Mouse (Mus musculus) spleen, postnatal 4 days (tissue): ENCODE data around the gene Jaml.
A peak's percentile ranks its signal among the peaks of the same experiment; 100 is the strongest.
"Not testable (repeated sequence)": the region's sequence is repeated elsewhere in the genome, so short reads cannot be mapped to it uniquely, and the experiment has no call there.

Experiments
- DNase-seq, 2 experiments: peaks; one replicate each; pipeline ENCODE4 v3.0.0; 2022; ENCODE audit warnings: low spot score in 2 of 2

Jaml gene

DNA sequence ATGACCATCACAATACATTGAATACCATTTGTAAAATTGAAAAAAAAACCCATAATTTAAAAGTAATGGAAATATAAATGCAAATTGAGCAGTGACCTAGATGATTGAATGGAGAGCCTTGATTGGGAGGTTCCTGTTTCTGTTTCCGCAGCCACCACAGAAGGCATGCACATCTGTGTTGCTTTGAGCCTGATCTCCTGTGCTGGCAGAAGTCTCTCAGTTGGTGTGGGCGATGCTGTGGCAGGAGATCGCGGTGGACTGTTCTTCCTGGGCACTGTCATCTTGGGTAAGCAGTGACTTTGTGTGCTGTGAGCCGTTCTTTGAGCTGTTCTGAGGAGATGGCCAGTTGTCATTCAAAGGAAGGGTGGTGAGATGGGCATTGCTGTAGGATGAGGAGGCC lies at the start of gene Jaml:
Gene Jaml (plus strand): TSS at position 173 of the 400 bp plus-strand sequence.
- peak; percentile 42 to 68 for DNase-seq

DNA sequence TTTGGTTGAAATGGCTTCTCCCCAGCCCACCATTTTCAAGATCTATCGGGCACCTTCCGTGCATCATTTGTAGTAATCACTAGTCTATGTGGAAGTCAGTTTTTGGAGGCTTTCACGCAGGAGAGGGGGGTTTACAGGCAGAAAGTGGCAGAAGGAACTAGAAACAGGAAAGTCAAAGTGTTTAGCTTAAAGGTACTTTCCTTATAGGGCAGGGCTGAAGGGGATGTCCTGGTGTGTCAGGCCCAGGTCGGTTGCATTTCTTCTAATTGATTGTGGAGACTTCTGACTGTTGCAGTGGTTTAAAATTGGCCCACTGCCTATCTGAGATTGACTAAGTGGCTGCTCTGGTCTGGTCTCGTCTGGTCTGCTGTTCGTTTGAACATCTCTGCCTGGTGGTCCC lies 48.6 kb upstream of the Jaml start:
- no peak for DNase-seq

DNA sequence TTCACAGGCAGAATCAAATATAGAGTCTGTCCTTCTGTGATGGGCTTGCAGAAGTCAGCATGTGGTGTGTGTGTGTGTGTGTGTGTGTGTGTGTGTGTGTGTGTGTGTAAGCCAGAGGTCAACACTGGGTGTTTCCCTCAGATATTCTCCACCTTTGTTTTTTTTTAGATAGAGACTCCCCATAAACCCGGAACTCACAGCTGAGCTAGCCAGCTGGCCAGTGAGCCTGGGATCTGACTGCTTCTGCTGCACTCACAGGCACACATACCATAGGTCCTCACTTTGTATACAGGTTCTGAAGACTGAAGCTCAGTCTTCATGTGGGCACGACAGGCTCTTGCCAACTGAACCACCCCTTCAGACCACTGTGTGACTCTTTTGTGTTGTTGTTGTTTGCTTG lies 46.7 kb upstream of the Jaml start:
- no peak for DNase-seq

DNA sequence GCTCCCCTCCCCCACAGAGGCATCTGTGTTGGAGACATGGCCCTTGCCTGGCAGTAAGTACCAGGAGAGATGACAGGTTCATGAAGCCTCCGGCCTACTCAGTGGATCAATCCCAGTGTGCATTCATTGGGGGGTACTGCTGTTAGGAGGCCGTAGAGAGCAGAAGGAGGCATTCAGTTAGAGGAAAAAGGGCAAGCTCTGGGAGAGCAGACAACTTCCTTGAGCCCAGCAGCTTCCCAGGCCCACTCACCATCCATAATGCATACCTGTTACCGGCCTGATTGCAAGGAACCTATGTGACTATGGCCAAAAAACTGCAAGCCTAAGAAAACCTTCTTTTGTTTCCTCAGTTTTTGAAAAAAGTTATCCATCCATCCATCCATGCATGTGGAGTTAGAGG lies 44.5 kb upstream of the Jaml start:
- no peak for DNase-seq

DNA sequence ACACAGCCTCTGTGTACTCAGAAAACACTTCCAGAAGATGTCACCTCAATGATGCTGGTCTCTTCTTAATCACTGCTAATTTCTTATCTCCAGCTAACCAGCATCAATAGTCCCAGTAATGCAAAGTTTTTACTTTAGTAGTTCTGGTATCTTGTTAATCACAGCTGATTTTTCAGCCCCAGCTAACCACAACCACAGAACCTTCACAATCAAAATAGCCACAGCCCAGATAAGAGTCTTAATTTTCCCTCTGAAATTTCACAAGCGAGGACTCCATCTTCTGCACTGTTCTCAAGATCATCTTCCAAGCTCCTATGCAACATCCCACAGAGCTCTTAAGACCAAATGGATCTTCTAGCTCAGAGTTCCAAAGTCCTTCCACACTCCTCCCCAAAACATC lies 41.2 kb upstream of the Jaml start:
- not testable (repeated sequence) for DNase-seq

DNA sequence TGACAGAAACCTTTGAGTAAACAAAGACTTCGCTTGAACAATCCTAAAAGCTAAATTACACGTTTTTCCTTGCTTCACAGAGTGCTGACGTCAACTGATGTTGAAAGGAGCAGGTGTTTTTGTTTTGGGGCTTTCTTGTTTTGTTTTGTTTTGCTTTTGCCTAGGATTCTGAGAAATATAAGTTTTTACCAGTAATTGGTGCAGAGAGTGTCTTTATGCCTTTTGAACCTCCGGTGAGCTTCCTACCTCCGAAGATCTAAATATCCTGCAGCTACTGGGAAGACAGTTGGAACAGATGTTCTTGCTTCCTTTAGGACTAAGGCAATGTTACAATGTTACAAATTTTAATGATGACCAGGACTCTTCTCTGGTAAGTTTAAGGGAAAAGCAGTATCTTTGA lies 39.5 kb upstream of the Jaml start, which contains the start of gene Mpzl2:
Gene Mpzl2 (plus strand): TSS at position 301 of the 400 bp plus-strand sequence.
- no peak for DNase-seq

DNA sequence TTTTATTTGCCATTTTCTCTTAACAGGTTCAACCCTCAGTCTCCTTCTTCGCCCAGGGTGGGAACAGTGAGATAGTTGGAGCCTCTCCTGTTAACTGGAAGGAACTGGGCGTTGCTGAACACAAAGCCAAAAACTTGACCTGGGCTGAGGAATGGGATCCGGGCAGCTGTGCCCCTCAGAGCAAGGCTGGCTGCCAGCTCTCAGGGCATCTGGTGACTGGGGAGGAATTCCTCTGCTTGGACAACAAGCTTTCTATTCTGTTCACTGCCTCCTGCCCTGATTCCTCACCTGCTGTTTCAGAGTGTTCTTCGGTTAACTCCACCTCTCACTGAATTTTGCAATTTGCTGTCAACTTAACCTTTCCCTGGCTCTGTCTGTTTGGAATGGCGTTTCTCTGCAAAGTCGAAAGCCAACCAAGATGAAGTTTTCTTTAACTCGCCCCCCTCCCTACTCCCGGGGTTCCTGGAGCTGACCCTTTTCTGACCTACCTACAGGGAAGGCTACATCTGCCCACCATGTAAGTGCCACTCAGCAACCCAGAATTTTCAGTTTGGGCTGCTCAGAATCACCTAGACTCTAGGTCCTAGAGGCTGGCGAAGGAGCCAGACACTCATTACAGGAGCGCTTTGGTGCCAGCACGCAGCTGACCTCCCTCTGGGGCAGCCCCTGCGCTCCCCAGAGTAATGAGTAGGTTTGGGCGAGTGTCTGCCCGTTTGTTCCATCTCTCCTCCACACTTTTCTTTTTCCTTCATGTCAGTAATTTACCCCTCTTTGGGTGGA lies 38.7 kb upstream of the Jaml start:
- DNase-seq: no peak

DNA sequence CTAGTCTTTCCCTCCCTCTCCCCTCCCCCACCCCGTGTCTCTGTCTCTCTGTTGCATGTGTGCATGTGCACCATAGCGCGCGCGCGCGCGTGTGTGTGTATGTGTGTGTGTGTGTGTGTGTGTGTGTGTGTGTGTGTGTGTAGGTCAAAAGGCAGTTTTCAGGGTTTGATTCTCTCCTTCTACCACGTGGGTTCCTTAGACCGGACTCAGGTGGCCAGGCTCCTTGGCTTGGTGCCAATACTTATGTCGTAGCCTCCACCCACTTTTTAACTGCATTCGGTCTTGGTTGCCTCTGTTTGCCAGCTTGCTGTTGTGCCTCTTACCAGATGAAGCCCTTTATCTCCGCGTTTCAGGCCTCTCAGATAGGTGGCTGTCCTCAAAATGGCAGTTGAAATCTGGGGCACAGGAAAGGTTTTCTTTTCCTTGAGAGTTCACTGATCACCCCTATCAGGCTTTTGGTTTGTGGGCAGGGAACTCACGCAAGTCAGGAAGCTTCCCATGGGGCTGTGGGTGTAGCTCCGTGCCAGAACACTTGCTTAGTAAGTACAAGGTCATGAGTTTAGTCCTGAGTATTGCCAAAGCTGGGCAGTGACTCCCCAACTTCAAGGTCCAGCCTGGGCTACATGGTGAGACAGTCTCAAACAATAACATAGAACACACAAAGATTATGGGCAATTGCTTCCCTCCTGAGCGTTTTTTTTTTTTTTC lies 37.7 kb upstream of the Jaml start:
- DNase-seq: no peak

DNA sequence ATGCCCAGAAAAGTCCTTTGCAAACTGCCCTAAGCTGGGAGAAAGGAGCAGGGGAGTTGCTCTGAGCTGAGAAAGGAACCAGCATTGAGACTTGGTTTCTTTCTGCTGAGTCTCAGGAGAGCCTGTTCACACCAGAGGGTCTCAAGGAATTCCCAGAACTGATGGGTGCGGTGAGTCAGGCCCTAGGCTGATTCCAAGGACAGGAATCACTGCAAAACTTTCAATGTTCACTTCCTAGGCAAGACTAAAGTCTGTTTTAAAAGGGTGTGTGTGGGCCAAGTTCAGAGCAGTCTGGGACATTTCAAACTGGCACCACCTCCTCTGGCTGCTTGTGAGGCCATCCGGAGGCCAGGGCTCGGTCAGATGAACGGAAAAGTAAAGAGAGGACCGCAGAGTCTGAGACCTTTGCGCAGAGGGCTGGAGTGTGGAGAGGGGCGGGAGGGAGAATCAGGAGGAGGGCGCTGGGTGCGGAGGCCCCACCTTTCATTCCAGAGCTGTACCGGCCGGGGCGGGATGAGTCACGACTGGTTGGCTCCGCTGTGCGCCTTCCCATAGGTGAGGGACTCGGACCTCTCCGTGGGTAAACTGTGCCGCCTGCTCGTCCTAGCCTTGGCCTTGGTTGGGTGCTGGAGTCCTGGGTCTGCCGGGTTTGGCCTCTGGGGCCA lies 36.8 kb upstream of the Jaml start:
- no peak for DNase-seq

DNA sequence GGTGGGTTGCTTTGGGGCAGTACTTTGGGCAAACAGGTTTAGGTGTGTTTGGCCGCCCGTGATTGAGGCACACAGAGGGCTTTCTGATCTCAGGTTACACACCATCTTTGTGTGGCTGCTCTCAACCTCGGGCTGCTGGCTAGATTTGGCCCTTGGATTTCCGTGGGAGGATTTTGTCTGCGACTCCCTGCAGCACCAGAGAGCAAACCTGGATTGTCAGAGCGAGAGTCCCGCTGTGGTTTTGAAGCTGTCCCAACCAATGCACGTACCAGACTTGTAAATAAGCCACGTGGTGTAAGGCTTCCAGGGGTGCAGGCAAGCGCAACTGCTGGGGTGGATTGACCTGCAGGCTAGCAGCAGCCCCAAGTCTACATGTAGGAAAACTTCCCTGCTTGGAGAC lies 36.0 kb upstream of the Jaml start:
- no peak for DNase-seq

DNA sequence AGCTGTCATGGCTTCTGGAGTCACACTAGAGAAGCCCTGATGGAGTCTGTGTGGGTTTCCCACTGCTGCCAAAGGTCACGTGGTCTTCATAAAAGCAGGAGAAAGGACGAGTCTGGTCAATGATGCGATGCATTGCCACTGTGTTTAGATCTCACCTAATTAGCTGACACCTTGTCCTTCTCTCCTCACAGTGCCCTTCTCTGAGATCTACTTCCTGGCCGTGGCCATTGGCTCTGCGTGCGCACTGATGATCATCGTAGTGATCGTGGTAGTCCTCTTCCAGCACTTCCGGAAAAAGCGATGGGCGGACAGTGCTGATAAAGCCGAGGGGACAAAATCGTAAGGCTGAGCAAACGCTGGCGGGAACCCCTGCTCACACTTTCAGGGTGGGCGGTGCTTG lies 32.0 kb upstream of the Jaml start:
- DNase-seq: no peak

DNA sequence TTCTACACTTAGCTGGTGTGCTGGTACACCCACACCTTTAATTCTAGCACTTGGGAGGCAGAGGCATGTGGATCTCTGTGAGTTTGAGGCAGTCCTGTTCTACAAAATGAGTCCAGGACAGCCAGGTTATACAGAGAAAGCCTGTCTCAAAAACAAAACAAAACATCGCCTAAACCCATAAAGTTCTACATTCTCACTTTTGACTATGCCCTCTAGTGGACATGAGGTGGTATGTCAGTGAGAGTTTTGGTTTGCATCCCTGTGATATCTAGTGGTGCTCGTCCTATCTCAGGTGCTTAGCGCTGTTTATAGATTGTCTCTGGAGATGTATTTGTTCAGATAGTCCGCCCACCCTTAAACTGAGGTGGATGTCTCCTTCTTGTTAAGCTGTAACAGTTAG lies 30.5 kb upstream of the Jaml start:
- no peak for DNase-seq

DNA sequence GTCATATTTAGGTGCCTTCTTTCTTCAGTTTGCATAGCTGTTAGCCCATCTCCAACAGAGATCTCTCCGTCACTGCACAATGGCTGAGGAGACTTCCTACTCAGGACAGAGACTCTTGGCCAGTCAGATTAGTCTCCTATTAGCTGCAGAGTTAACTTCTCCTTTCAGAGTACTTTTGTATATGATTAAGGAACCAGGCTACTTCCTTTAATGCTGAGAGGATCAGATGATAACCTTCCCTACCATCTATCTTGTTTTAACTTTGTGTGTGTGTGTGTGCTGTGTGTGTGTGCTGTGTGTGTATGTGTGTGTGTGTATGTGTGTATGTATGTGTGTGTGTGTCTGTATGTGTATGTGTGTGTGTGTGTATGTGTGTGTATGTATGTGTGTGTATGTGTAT lies 29.3 kb upstream of the Jaml start:
- no peak for DNase-seq

DNA sequence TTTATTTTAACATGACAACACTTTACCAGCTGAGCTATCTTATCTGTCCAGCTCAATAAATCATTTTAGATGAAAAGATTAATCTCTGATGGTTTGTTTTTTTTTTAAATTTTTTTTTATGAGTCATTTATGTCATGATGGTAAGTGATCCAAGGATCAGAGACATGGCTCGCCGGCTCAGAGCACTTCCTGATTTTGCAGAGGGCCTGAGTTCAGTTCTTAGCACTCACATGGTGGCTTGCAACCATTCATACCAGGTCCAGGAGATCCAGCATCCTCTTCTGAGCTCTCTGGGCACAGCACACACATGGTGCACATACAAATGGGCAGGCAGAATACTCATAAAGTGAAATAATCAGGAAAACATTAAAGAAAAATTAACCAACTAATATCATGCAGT lies 28.7 kb upstream of the Jaml start:
- DNase-seq: no peak

DNA sequence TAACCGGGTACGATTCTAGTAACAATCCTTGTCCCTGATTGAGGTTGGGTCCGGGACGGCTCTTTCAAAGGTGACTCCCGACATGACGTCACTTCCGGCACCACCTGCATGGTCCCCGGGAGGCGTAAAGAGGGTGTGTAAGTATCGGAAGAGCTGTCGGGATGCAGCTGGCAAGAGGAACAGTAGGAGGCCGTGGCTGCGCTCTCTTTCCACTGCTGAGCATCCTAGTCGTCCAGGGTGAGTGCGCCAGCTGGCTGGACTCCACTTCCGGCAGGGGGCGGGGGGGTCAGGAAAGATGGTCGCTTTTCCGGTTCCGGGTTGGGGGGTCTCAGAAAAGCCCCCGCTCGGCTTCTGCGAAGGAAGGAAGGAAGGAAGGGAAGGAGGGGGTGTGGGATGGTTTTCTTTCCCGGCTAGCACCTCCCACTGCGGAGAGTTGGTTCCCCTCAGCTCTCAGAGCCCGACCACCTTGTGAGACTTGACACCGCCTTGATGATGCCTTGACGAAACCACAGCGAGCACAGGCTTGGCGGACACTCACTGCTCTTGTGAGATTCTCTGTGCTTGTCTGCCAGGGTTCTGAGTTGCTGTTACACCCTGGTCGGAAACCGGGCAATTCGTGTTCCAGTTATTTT lies 23.8 kb upstream of the Jaml start, which contains the start of gene Mpzl3:
Gene Mpzl3 (plus strand): TSS at position 105 of the 632 bp plus-strand sequence.
- DNase-seq: peak; percentile 68 to 83

DNA sequence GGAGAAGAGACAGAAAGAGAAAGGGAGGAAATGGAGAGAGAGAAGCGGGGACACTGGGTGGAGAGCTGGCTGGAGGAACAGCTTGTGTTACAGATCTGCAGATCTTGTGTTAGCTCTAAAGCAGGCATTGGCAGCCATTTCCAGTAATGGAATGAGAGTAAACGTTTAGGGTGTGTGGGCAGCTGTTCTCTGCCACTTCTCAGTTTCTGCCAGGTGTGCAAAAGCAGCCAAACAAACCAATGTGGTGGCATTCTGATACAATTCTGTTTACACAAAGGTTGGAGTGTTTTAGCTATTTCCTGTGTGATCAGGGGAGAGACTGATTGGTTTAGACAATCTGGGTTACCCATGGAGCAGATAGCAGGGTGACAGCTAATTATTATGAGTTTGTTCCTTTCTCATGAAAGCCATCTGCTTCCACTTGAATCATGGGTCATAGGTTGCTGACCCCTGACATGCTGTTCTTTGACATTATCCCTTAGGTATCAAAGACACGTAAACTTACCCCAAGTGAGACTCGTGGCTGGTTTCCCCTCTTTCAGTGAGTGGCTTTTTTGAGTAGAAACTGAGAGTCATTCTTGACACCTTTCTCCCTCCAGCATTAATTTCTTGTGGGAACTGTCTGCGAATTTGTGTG lies 20.6 kb upstream of the Jaml start:
- DNase-seq: no peak

DNA sequence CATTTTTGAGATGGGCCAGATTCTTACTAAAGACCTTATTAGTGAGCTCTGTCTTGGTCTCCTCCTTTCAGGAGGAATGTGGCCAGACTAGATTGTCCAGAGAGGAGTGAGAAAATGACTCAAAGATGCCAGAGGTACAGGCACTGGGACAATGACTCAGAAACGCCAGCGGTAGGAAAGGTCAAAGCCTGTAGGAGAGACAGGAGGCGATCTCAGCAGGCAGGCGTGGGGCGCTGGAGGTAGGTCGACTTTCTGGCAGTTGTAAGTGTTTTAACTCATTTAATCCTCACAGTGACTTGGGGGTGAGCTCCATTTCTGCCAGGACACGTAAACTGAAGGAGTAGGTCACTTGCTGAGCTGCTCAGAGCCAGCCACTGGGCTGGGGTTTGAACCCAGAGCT lies 18.8 kb upstream of the Jaml start:
- no peak for DNase-seq

DNA sequence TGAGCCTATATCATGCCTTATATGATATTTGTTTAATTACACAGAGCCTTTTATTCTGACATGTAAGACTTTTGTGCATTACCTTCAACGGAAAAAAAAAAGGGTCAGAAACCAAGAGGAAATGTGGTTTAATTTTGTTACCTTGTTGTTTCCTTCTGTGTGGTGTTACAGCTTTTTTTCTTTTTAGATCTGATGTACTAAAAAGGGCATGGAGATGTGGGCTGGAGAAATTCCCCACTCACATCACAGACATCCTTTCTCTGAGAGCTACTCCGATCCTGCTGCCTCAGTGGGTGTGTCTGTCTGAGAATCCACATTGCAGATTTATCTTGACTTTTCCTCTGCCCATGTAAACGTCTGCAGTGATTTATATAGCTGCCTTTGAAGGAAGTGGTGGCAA lies 16.3 kb upstream of the Jaml start:
- no peak for DNase-seq

DNA sequence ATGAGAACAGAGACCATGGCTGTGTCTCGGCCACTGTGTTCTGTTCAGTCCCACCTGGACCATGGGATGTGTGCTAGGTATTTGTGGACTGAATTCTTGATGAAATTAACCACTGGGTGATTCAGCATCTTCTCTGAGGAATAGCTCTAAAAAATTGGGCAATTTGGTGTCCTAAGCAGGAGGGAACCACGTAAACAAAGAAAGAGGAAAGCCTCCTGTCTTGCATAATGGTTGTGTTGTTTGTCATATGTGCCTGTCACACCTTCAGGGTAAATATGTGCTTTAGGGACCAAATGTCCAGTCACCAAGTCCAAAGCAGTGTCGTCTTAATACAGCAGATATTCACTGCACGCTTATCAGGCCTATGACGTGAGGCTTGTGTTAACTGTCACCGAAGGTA lies 14.6 kb upstream of the Jaml start:
- no peak for DNase-seq

DNA sequence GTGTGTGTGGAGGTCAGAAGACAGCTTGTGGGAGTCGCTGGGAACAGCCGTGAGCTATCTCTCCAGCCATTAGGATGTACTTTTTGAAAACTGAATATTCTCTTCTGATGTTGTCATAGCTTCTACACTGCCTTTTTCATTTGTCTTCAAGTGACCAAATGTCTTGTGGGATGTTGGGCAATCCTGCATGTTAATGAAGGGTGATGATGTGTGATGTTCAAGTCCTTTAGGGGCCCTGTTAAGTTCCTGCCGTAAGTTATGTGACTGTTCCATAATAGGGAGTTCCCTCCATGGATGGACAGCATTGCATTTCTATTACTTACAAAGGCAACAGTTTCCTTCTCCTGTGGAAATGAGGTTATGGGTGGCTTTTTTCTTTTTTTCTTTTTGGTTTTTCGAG lies 12.2 kb upstream of the Jaml start:
- DNase-seq: no peak

DNA sequence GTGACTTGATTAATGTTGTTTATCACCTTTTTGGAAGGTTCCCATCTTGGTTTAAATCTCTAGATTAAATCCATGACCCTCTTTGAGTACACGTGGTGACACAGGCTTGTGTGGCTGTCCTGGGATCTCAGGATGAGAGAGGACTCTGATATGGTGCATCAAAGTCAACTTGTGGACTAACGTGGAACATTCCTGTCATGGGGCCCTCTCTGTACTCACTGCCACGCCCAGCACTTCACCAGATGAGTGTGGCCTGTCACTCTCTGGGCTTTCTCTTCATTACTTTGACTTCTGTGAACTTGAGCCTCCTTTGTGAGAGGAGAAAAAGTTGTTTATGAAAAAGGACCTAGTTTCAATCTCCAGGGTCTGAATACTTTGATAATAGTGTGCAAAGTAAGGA lies 7.2 kb upstream of the Jaml start:
- no peak for DNase-seq

DNA sequence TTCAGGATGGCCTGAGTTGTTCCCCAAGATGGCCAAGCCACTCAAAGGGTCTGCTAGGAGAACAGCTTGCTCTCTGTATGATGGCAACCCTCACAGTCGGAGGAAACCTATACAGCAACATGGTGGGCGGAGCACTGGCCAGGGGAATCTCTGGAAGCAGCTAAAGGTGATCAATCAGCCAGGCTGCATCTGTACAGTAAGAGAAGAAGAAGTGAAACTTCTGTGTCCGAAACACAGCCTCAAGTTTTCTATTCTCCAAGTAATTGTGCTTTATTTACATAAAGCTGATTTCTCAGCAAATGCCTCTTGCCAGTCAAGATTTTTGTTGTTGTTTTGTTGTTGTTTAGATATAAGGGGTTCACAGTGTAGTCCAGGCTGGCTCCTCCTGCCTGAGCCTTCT lies 1.1 kb upstream of the Jaml start:
- no peak for DNase-seq
